Mouse (Mus musculus): ENCODE results near the gene Vgll4. TPM values are rescaled to one million over a fixed set of nuclear protein-coding genes. Genes with fewer than 3 reads are reported as not detected.
"Not testable (repeated sequence)": the region's sequence is repeated elsewhere in the genome, so short reads cannot be mapped to it uniquely, and the experiment has no call there.

Vgll4 gene
- polyA plus RNA-seq, 1 experiment, result 0.35 TPM

DNA sequence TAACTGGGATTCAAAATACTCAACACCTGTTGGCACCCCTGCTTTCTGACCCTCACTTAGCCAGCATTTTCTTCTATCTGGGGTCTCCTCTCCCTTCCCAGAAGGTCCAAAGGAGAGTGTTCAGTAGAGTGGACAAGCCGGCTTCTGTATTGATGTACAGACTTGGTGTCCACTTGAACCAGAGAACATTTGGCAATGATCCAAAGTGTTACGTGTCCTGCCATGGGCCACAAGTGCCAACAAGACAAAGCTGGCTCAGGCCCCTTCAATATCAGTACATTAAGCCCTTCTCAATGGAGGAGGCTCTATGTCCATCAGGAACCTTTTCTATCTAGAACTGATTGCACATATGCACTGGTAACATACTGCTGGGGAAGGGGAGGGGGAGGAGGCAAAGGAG, 73.5 kb downstream of the Vgll4 start:
- H3K27me3 ChIP-seq (ENCODE audit: control insufficient read depth), result no peaks in the 10 kb centered on the region
- peaks cover 14% of the 10 kb centered on the region for H3K36me3 ChIP-seq (ENCODE audit: control insufficient read depth)
- H3K9me3 ChIP-seq (ENCODE audit: control insufficient read depth, low read length), result no peaks in the 10 kb centered on the region
- TF ChIP-seq GATA1 (IDR thresholded peaks at IDR 0.05; ENCODE audit: low read length) (no peak), TAL1 (IDR thresholded peaks at IDR 0.05; ENCODE audit: low read length) (no peak)
- peaks cover 50% of the 10 kb centered on the region for H3K4me1 ChIP-seq (ENCODE audit: control insufficient read depth)
- H3K4me3 ChIP-seq (replicated peaks), result no peak overlapping the region

DNA sequence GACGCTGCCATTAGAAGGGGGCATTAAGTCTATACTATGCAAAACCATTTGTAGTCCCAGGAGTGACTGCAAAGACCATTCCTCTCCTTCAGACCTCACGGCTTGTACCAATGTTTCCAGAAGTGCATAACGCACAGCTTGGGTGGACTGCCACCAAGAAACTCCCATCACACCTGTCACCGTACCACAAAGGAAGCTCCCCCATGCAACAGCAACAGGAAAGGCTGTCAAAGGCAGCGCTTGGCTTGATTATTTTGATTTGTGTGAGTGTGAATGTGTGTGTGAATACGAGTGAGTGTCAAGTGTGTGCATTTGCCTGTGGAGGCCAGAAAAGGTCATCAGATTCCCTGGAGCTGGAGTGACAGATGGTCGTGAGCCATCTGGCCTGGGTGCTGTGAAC, 74.6 kb downstream of the Vgll4 start:
- TF ChIP-seq TAL1 (IDR thresholded peaks at IDR 0.05; ENCODE audit: low read length) (no peak), GATA1 (IDR thresholded peaks at IDR 0.05; ENCODE audit: low read length) (no peak)
- Histone ChIP-seq H3K4me3 (replicated peaks) (no peak overlapping the region), H3K36me3 (ENCODE audit: control insufficient read depth) (peaks cover 14% of the 10 kb centered on the region), H3K4me1 (ENCODE audit: control insufficient read depth) (peaks cover 45% of the 10 kb centered on the region), H3K27me3 (ENCODE audit: control insufficient read depth) (no peaks in the 10 kb centered on the region), H3K9me3 (ENCODE audit: control insufficient read depth, low read length) (no peaks in the 10 kb centered on the region)

DNA sequence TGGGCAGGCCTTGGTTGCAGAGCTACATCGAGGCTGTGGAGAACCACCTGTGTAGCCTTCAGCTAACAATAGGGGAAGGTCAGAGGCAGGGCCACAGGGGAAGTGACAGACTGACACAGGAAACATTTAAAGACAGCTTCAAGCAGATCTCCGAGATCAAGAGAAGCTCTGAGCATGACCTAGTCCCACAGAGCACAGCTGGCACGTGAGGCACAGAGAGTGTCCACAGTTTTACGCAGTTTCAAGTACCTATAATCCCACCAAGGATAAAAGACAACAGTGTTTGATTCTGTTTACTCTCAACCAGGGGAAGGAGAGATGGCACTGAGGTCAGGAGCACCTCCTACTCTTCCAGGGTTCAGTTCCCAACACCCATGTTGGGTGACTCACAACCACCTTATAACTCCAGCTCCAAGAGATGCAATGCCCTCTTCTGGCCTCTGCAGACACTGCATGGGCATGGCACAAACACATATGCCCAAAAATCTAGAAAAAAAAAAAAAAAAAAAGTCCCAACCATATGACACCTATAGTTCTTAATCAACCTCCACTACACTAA, 75.2 kb downstream of the Vgll4 start:
- Histone ChIP-seq H3K4me3 (replicated peaks) (no peak overlapping the region), H3K4me1 (ENCODE audit: control insufficient read depth) (peaks cover 39% of the 10 kb centered on the region)
- TF ChIP-seq TAL1 (IDR thresholded peaks at IDR 0.05; ENCODE audit: low read length) (no peak), GATA1 (IDR thresholded peaks at IDR 0.05; ENCODE audit: low read length) (no peak)

DNA sequence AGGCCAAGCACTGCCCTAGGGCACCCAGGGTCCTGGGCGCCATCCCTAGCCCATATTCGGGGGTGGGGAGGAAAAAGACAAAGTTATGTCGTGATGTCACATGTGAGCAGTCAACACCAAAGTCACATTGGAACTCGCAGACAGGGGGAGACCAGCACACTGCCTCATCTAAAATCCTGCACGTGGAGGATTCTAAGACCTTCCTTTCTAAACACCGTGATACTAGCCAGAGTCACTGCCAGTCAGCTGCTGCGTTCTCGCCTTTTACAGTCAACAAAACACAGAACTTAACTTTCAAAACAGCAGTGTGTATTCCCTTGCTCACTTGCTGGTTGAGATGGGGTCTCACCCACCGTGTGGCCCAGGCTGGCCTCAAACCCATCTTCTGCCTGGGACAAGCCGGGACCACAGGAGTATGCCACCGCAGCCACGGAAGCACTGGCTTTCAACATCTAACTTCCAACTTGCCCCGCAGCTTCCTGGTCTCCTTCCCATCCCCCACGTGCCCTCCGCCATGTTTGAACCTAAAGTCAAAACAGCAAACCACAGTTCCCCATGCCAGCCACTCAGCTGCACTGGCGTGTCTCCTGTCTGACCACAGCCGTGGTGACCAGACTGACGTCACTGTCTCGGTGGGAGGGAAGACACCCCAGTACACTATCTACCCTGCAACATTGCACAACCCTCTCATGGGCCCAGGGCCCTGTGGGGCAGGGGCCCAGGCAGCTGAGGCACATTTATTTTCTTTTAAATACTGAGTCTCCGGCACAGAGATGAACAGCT, 76.2 kb downstream of the Vgll4 start:
- no peak for TF ChIP-seq TAL1 (IDR thresholded peaks at IDR 0.05; ENCODE audit: low read length)
- TF ChIP-seq GATA1 (IDR thresholded peaks at IDR 0.05; ENCODE audit: low read length), result no peak
- H3K4me3 ChIP-seq (replicated peaks), result no peak overlapping the region
- H3K4me1 ChIP-seq (ENCODE audit: control insufficient read depth), result peaks cover 31% of the 10 kb centered on the region
- H3K36me3 ChIP-seq (ENCODE audit: control insufficient read depth), result peaks cover 13% of the 10 kb centered on the region
- no peaks in the 10 kb centered on the region for H3K27me3 ChIP-seq (ENCODE audit: control insufficient read depth)
- H3K9me3 ChIP-seq (ENCODE audit: control insufficient read depth, low read length), result no peaks in the 10 kb centered on the region

More for the DNA sequence above, 75.2 kb downstream of the Vgll4 start:
- Histone ChIP-seq H3K36me3 (ENCODE audit: control insufficient read depth) (peaks cover 11% of the 10 kb centered on the region), H3K27me3 (ENCODE audit: control insufficient read depth) (no peaks in the 10 kb centered on the region), H3K9me3 (ENCODE audit: control insufficient read depth, low read length) (no peaks in the 10 kb centered on the region)

DNA sequence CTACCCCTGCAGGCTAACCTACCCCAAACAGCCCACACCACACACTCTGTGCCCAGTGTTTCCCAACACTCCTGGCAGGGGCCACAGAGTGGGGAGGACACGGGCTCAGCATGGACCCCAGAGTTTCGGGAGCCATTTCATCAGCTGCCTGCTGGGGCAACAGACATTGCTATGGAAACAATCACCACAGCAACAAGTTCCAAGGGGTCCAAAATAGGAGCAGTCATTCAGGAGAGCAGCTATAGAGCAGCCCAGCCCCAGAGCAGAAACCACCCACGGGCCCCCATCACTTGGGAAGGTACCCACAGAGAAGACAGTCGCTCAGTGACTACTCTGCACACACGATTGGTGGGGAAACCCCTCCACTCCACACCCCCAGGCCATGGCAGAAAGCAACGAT, 77.4 kb downstream of the Vgll4 start:
- Histone ChIP-seq H3K36me3 (ENCODE audit: control insufficient read depth) (peaks cover 16% of the 10 kb centered on the region), H3K9me3 (ENCODE audit: control insufficient read depth, low read length) (no peaks in the 10 kb centered on the region), H3K4me1 (ENCODE audit: control insufficient read depth) (peaks cover 34% of the 10 kb centered on the region), H3K27me3 (ENCODE audit: control insufficient read depth) (no peaks in the 10 kb centered on the region), H3K4me3 (replicated peaks) (no peak overlapping the region)
- TF ChIP-seq TAL1 (IDR thresholded peaks at IDR 0.05; ENCODE audit: low read length) (no peak), GATA1 (IDR thresholded peaks at IDR 0.05; ENCODE audit: low read length) (no peak)

DNA sequence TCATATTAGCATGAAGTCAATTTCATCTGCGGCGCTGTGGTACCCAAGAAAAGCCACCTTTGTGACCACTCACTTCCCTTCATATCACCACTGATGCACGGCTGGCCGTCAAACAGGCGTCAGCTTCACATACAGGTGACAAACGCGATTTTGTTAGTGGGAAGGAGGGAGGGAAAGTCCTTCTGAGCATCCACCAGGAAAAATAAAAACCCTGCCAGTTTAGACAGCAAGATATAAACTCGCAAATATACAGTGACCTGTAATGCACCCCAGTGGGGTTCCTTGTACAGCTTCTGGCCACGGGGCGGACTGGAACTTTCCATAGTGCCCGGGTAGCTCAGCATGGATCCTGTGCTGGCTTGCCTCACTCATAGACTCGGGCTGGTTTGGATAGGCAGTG, 78.0 kb downstream of the Vgll4 start:
- no peak overlapping the region for H3K4me3 ChIP-seq (replicated peaks)
- TF ChIP-seq TAL1 (IDR thresholded peaks at IDR 0.05; ENCODE audit: low read length), result no peak
- no peak for TF ChIP-seq GATA1 (IDR thresholded peaks at IDR 0.05; ENCODE audit: low read length)
- H3K9me3 ChIP-seq (ENCODE audit: control insufficient read depth, low read length), result no peaks in the 10 kb centered on the region
- no peaks in the 10 kb centered on the region for H3K27me3 ChIP-seq (ENCODE audit: control insufficient read depth)
- H3K36me3 ChIP-seq (ENCODE audit: control insufficient read depth), result peaks cover 16% of the 10 kb centered on the region
- H3K4me1 ChIP-seq (ENCODE audit: control insufficient read depth), result peaks cover 40% of the 10 kb centered on the region

DNA sequence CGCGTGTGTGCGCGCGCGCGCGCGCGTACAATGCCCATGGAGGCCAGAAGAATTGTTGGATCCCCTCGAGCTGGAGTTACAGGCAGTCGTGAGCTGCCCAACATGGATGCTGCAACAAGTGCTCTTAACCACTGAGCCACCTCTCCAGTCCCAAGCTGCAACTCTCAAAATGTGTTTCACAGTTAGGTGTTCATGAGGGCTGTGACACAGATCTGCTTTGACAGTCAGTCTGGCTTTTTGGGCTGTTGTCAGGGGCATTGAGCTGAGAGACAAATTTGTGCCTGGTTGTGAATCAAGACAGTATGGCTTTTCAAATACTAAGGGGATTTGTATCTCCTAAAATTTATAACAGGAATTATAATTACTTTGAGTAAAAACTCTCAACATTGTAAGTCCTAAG, 78.5 kb downstream of the Vgll4 start:
- Histone ChIP-seq H3K4me3 (replicated peaks) (no peak overlapping the region), H3K4me1 (ENCODE audit: control insufficient read depth) (peaks cover 44% of the 10 kb centered on the region), H3K27me3 (ENCODE audit: control insufficient read depth) (no peaks in the 10 kb centered on the region), H3K36me3 (ENCODE audit: control insufficient read depth) (peaks cover 16% of the 10 kb centered on the region), H3K9me3 (ENCODE audit: control insufficient read depth, low read length) (no peaks in the 10 kb centered on the region)
- TF ChIP-seq GATA1 (IDR thresholded peaks at IDR 0.05; ENCODE audit: low read length), result no peak
- TF ChIP-seq TAL1 (IDR thresholded peaks at IDR 0.05; ENCODE audit: low read length), result no peak

DNA sequence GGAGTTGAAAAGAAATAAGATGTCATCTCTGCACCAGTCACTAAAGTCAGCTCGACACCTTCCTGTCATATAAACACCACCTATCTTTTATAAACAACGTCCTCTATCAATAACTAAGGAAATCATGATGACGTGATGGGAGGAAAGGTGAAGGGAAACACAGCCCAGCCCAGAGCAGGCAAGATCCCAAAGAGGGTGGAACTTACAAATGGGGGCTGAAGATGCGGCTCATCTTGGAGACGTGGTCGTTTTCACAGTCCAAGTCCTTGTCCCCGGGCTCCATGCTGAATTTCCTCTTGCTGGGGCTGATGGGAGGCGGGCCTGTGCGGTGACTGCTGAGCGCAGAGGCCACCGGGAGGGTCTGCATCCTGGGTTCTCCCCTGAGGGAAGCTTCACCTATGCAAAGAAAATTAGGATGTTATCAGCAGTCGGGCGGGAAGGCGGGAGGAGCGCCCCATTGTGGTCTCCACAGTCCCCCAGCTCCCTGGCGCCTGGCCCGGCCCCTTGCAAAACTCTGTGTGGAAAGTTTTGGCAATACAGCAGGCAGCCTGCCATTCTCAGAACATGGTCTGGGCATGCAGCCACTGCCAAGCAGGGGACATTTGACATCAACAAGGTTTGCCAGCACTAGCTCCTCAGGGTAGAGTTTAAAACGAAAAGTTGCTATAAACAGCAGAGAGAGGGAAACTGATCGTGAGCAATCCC, 79.2 kb downstream of the Vgll4 start:
- Histone ChIP-seq H3K4me1 (ENCODE audit: control insufficient read depth) (peaks cover 47% of the 10 kb centered on the region), H3K27me3 (ENCODE audit: control insufficient read depth) (no peaks in the 10 kb centered on the region), H3K4me3 (replicated peaks) (no peak overlapping the region), H3K9me3 (ENCODE audit: control insufficient read depth, low read length) (no peaks in the 10 kb centered on the region), H3K36me3 (ENCODE audit: control insufficient read depth) (peaks cover 18% of the 10 kb centered on the region)
- TF ChIP-seq GATA1 (IDR thresholded peaks at IDR 0.05; ENCODE audit: low read length), result no peak
- no peak for TF ChIP-seq TAL1 (IDR thresholded peaks at IDR 0.05; ENCODE audit: low read length)

DNA sequence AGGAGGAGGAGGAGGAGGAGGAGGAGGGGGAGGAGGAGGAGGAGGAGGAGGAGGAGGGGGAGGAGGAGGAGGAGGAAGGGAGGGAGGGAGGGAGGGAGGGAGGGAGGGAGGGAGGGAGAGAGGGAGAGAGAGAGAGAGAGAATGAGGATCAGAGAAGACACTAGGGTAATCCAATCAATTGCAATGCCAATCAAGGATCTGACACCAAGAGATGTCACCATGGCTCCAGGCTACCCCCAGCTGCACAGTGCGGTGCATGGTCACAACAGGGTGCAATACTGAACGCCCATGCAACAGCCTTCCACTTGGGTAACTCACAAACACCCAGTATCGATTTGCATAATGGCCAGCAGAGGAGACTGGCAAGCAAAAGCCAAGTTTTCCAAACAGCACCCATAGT, 79.8 kb downstream of the Vgll4 start:
- not testable (repeated sequence) for H3K9me3 ChIP-seq (ENCODE audit: control insufficient read depth, low read length); H3K4me3 ChIP-seq (replicated peaks); H3K27me3 ChIP-seq (ENCODE audit: control insufficient read depth)
- peaks cover 45% of the 10 kb centered on the region for H3K4me1 ChIP-seq (ENCODE audit: control insufficient read depth)
- peaks cover 17% of the 10 kb centered on the region for H3K36me3 ChIP-seq (ENCODE audit: control insufficient read depth)

Measured in erythroblast, embryonic 14.5 days (primary cell).